Mouse (Mus musculus): Measurements from ENCODE around the gene Ccar1. TPM values are rescaled to one million over a fixed set of nuclear protein-coding genes. Genes with fewer than 3 reads are reported as not detected.
A peak's percentile ranks its signal among the peaks of the same experiment; 100 is the strongest.

Ccar1 gene
- polyA plus RNA-seq (2015; fragmentation: Nextera tagmentation; extraction: Ambion mirVana): 56.2 and 68.4 TPM in 2 replicates

DNA sequence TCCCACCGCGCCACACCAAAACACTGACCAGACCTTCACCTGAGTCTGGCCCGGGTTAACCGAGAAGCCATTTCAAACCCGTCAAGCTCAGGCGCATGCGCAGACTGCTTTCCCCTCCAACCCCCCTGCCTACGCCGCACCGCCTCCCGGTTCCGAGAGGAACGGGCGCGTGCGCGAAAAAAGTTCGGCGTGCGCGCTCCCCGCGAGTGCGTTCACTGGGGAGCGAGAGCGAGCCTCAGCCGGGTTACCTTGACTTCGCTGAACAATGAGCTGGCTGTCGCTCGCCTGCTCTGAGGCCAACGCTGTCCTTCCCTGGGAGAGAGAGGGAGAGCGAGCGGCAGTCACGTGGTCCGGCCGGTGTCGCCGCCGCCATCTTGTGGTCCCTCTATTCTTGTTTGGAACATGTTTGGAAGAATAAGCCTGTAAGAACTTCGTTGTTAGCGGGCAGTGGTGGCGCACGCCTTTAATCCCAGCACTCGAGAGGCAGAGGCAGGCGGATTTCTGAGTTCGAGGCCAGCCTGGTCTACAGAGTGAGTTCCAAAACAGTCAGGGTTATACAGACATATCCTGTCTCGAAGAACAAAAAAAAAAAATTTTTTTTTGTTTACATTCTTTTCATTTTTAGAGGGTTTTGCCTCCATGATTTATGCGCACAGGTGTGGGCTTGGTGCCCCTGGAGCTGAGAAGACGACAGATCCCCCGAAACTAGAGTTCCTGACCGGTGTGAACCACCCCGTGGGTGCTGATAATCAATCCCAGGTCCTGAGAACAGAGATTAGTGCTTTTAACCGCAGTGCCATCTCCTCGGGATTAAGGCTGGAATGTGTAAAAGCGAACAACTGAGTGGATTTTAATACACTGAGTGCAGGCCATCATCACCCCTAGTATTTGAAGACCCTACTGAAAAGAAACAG, at the start of gene Ccar1:
Ccar1 (minus strand) TSS at position 110 of the 914 bp plus-strand sequence.
- ATAC-seq (ENCODE audit: low read depth) (peak; percentile 97), DNase-seq (peak; percentile 98)
- Histone ChIP-seq H3K4me2 (peak within 1 kb of the TSS; percentile 86), H3K27ac (peak within 1 kb of the TSS; percentile 98), H3K36me3 (peaks cover 28% of the 10 kb centered on the region), H3K9me3 (replicated peaks) (no peaks in the 10 kb centered on the region), H3K27me3 (no peaks in the 10 kb centered on the region), H3K4me3 (replicated peaks) (peak within 1 kb of the TSS; percentile 98), H3K9ac (peak within 1 kb of the TSS; percentile 98), H3K4me1 (replicated peaks) (peaks cover 37% of the 10 kb centered on the region)
- 1% methylated on average over 55 of the region's 55 CpGs for WGBS (ENCODE audit: insufficient replicate concordance)

DNA sequence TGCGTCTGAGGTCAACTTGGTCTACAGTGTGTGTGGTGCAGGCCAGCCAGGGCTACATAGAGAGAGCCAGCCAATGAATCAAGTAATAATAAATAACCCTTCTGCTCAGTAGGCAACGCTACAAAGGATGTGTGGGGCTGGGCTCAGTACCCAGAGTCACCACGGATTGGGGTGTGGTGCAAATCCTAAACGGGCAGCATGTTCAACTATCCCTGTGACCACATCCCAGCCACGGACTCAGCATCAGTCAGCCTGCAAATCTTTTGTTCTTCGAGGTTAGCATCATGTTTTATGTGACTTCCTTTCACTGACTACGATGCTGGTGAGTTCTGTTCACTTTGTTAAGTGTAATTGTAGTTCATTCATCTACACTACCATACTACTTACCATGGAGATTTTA, 48.6 kb upstream of the Ccar1 start:
- ATAC-seq (ENCODE audit: low read depth): no peak
- Histone ChIP-seq H3K4me3 (replicated peaks) (no peak overlapping the region), H3K36me3 (peaks cover 3% of the 10 kb centered on the region; the same call in 1 of the 2 replicates), H3K27ac (no peak overlapping the region), H3K4me1 (replicated peaks) (no peaks in the 10 kb centered on the region), H3K9me3 (replicated peaks) (no peaks in the 10 kb centered on the region), H3K9ac (no peak overlapping the region), H3K4me2 (no peak overlapping the region), H3K27me3 (no peaks in the 10 kb centered on the region)
- WGBS (ENCODE audit: insufficient replicate concordance): 61% methylated on average over 7 of the region's 7 CpGs
- no peak for DNase-seq

DNA sequence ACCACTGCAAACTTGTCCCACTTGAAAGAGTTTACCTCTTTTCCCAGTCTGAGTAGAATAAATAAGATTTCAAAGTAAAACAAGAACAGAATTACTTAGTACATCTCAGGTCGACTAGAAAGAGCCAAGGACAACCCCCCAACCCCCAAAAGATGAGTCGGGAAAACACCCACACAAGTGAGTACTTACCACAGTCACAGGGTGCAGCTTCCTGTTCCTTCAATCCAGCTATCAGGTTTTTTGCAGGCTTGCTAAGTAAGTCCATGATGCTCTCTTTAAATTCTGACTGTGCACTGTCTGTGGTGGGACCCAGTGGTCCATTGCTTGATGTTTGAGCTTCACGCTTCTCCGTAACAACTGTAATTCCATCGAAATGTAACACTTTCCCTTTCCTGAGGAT, 45.9 kb upstream of the Ccar1 start:
- Histone ChIP-seq H3K9me3 (replicated peaks) (no peaks in the 10 kb centered on the region), H3K9ac (no peak overlapping the region), H3K4me3 (replicated peaks) (no peak overlapping the region), H3K36me3 (peaks cover 3% of the 10 kb centered on the region; the same call in 1 of the 2 replicates), H3K27me3 (no peaks in the 10 kb centered on the region), H3K4me1 (replicated peaks) (no peaks in the 10 kb centered on the region), H3K4me2 (no peak overlapping the region), H3K27ac (no peak overlapping the region)
- WGBS (ENCODE audit: insufficient replicate concordance): 60% methylated on average over 5 of the region's 5 CpGs
- DNase-seq (no peak), ATAC-seq (ENCODE audit: low read depth) (no peak)

DNA sequence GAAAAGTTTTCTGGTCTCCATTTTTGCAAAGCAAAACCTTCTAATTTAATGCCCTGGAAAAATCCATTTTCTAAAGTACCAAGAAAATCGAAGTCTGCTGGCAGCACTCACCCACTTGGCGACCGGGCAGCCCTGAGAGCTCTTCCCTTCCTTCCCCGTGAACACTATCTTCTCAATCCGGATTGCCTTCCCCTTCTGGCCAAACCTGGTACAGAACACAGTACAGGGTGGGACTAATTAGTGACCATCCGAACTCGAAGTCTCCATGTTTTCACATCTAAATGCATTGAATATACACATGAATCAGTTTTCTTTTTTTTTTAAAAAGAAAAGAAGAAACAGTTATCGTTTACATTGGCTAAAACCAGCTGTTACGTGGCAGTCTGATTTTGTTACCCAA, 40.7 kb upstream of the Ccar1 start:
- DNase-seq: no peak
- 66% methylated on average over 9 of the region's 9 CpGs for WGBS (ENCODE audit: insufficient replicate concordance)
- H3K4me1 ChIP-seq (replicated peaks): no peaks in the 10 kb centered on the region
- H3K27me3 ChIP-seq: no peaks in the 10 kb centered on the region
- ATAC-seq (ENCODE audit: low read depth): no peak
- no peak overlapping the region for H3K27ac ChIP-seq
- no peaks in the 10 kb centered on the region for H3K36me3 ChIP-seq
- no peaks in the 10 kb centered on the region for H3K9me3 ChIP-seq (replicated peaks)
- no peak overlapping the region for H3K4me3 ChIP-seq (replicated peaks)
- no peak overlapping the region for H3K9ac ChIP-seq
- H3K4me2 ChIP-seq: no peak overlapping the region

DNA sequence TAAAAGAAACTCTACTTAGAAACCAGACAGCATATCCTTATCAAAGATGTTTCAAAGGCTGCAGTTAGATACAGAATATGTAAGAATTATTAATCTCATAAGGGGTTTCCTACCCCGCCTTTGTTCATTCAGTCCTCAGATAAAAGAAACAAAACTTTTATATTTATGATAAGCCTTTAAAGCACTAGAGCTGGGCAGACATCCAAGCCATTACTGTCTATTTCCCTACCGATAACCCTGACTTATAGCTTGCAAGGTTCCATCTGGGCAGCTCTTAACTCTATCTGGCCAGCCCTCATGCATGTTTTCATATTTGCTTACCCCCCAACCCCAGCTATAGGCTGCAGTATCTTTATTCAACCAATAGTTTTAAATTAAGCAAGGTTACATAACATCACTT, 39.5 kb upstream of the Ccar1 start:
- no peak overlapping the region for H3K27ac ChIP-seq
- no peaks in the 10 kb centered on the region for H3K9me3 ChIP-seq (replicated peaks)
- H3K36me3 ChIP-seq: no peaks in the 10 kb centered on the region
- H3K27me3 ChIP-seq: no peaks in the 10 kb centered on the region
- no peak overlapping the region for H3K9ac ChIP-seq
- H3K4me3 ChIP-seq (replicated peaks): no peak overlapping the region
- DNase-seq (no peak), ATAC-seq (ENCODE audit: low read depth) (no peak)
- H3K4me1 ChIP-seq (replicated peaks): no peaks in the 10 kb centered on the region
- H3K4me2 ChIP-seq: no peak overlapping the region
- WGBS (ENCODE audit: insufficient replicate concordance): 70% methylated on average over 2 of the region's 2 CpGs

DNA sequence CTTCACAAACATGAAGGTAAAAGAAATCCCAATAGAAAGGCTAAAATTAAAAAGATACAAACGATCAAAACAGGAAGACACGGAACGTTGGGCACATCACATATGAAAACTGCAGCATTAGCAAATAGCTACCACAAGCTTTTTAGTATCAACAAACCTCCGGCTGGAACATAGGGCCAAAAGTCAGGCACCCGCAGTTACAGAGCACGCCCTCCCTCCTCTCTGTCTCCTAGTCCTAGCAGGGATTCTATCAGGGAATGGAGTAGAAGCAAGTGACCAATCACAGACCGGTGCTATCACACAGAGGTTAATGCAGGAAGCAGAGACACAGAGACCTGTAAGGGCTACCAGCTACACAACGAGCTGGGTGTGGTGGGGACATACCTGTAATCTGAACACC, 32.4 kb upstream of the Ccar1 start:
- no peak for ATAC-seq (ENCODE audit: low read depth)
- 74% methylated on average over 8 of the region's 8 CpGs for WGBS (ENCODE audit: insufficient replicate concordance)
- Histone ChIP-seq H3K9ac (no peak overlapping the region), H3K27ac (no peak overlapping the region), H3K4me3 (replicated peaks) (no peak overlapping the region), H3K9me3 (replicated peaks) (no peaks in the 10 kb centered on the region), H3K27me3 (no peaks in the 10 kb centered on the region), H3K4me1 (replicated peaks) (no peaks in the 10 kb centered on the region), H3K36me3 (no peaks in the 10 kb centered on the region), H3K4me2 (no peak overlapping the region)
- no peak for DNase-seq

DNA sequence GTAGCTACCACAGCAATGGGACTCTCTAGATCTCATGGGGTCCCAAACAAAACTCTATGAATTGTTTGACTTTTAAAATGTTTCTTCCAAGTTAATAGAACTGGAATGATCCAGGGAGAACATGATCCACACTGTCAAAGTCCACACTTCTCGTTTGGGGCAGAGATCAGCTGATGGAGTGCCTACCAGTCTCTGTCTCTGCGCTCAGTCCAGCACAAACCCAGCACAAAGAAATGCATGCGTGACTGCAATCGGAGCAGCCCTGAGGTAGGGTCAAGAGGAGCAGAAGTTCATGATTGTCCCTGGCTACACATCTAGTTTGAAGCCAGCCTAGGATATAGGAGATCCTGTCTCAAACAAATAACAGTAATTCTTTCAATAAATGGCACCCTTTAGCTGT, 31.3 kb upstream of the Ccar1 start:
- H3K9ac ChIP-seq: no peak overlapping the region
- H3K27ac ChIP-seq: no peak overlapping the region
- ATAC-seq (ENCODE audit: low read depth) (no peak), DNase-seq (no peak)
- H3K4me3 ChIP-seq (replicated peaks): no peak overlapping the region
- H3K27me3 ChIP-seq: no peaks in the 10 kb centered on the region
- no peaks in the 10 kb centered on the region for H3K4me1 ChIP-seq (replicated peaks)
- WGBS (ENCODE audit: insufficient replicate concordance): 71% methylated on average over 4 of the region's 4 CpGs
- H3K4me2 ChIP-seq: no peak overlapping the region
- no peaks in the 10 kb centered on the region for H3K9me3 ChIP-seq (replicated peaks)
- no peaks in the 10 kb centered on the region for H3K36me3 ChIP-seq

DNA sequence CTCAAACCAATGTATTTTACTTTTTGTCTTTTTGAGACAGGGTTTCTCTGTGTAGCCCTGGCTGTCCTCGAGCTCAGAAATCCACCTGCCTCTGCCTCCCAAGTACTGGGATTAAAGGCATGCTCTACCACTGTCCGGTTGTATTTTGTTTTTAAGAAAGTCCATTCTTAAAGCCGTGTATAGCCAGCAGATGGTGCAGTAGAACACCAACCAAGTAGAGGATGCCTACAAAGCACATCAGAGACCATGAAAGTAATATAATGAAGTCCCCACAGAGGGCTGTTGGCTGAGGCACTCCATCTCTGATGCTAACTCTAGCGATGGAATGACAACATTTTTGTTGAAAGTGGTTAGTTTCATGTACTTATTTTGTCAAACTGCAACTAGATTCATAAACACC, 17.9 kb upstream of the Ccar1 start:
- Histone ChIP-seq H3K4me2 (no peak overlapping the region), H3K4me1 (replicated peaks) (no peaks in the 10 kb centered on the region), H3K36me3 (0 out of 2 replicates have a peak, but pooled peaks cover 3% of the 10 kb centered on the region), H3K27ac (no peak overlapping the region), H3K27me3 (no peaks in the 10 kb centered on the region), H3K4me3 (replicated peaks) (no peak overlapping the region), H3K9ac (no peak overlapping the region), H3K9me3 (replicated peaks) (no peaks in the 10 kb centered on the region)
- no peak for DNase-seq
- ATAC-seq (ENCODE audit: low read depth): no peak
- 54% methylated on average over 4 of the region's 4 CpGs for WGBS (ENCODE audit: insufficient replicate concordance)

DNA sequence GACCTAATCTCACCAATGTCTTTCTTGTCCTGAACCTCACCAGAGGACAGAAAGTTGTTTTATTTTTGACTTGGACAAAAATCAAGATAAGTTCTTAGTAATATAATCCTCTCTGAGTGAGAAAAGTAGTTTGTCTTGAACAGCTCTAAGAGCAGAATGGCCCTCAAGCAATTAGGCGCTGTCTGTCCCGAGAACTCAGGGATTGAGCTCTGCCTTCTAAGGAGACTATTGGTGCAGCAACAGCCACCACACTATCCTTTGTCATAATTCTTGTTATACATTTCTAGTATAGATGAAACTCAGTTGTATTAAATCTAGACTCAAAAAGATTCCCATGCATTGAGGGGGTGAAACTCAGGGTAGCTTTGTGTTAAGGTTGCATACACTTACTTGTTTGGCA, 16.7 kb upstream of the Ccar1 start:
- Histone ChIP-seq H3K4me3 (replicated peaks) (no peak overlapping the region), H3K4me1 (replicated peaks) (no peaks in the 10 kb centered on the region), H3K27ac (no peak overlapping the region), H3K9me3 (replicated peaks) (no peaks in the 10 kb centered on the region), H3K9ac (no peak overlapping the region), H3K27me3 (no peaks in the 10 kb centered on the region), H3K4me2 (no peak overlapping the region), H3K36me3 (0 out of 2 replicates have a peak, but pooled peaks cover 3% of the 10 kb centered on the region)
- DNase-seq: no peak
- no peak for ATAC-seq (ENCODE audit: low read depth)
- WGBS (ENCODE audit: insufficient replicate concordance): 88% methylated on average over 2 of the region's 2 CpGs

DNA sequence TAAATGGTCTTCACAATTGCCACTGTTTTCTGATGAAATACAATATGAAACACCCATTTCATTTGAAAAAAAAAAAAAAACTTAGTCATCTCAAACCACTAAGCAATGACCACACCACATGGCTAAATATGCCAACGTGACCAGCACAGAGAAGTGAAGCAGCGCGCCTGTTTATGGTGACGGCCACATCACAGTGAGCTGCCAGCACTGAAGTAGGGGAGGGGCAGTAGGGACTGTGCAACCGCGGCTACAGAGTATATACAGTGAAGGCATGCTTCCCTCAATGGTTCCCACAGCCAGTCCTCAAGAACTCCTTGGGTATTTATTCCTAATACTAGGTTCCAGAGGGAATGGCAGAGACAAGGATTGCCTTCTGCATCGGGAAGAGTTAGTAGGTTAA, 16.2 kb upstream of the Ccar1 start:
- 73% methylated on average over 7 of the region's 7 CpGs for WGBS (ENCODE audit: insufficient replicate concordance)
- H3K4me2 ChIP-seq: no peak overlapping the region
- no peak overlapping the region for H3K9ac ChIP-seq
- no peaks in the 10 kb centered on the region for H3K27me3 ChIP-seq
- no peak for ATAC-seq (ENCODE audit: low read depth)
- 0 out of 2 replicates have a peak, but pooled peaks cover 3% of the 10 kb centered on the region for H3K36me3 ChIP-seq
- no peaks in the 10 kb centered on the region for H3K4me1 ChIP-seq (replicated peaks)
- no peak overlapping the region for H3K4me3 ChIP-seq (replicated peaks)
- H3K27ac ChIP-seq: no peak overlapping the region
- no peak for DNase-seq
- no peaks in the 10 kb centered on the region for H3K9me3 ChIP-seq (replicated peaks)

DNA sequence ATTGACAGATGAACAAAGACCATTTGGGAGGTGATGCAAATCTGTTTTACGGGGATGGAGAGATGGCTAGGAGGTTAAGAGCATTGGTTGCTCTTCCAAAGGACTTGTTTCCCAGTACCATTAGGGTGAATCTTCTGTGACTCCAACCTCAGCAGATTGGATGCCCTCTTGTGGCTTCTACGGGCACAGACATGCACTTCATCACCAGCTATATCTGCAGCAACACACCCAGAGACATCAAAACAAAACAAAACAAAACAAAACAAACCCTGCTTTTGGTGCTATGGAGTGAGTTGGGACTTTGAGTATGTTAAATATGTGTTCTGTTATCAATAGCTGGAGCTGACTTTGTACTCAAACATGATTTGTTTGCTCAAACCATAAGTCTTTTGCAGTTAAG, 12.0 kb upstream of the Ccar1 start:
- Histone ChIP-seq H3K36me3 (no peaks in the 10 kb centered on the region), H3K27ac (no peak overlapping the region), H3K9ac (no peak overlapping the region), H3K4me2 (no peak overlapping the region), H3K9me3 (replicated peaks) (no peaks in the 10 kb centered on the region), H3K4me1 (replicated peaks) (no peaks in the 10 kb centered on the region), H3K27me3 (no peaks in the 10 kb centered on the region), H3K4me3 (replicated peaks) (no peak overlapping the region)
- WGBS (ENCODE audit: insufficient replicate concordance): 53% methylated on average over 2 of the region's 2 CpGs
- DNase-seq: no peak
- no peak for ATAC-seq (ENCODE audit: low read depth)

DNA sequence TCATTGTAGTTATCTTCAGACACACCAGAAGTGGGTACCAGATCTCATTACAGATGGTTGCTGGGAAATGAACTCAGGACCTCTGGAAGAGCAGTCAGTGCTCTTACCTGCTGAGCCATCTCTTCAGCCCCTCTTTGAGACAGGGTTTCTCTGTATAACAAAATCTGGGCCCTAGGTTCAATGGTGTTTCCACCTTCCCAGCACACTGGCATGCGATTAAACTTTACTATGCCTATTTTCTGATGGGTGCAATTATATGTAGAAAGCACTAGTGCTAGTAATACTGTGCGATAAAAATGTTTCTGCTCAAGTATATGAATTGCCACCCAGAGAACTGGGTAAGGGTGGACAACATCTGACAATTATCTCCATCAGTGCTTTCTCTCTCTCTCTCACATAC, 11.2 kb upstream of the Ccar1 start:
- Histone ChIP-seq H3K4me1 (replicated peaks) (no peaks in the 10 kb centered on the region), H3K9me3 (replicated peaks) (no peaks in the 10 kb centered on the region), H3K4me3 (replicated peaks) (no peak overlapping the region), H3K36me3 (no peaks in the 10 kb centered on the region), H3K27me3 (no peaks in the 10 kb centered on the region), H3K4me2 (no peak overlapping the region), H3K27ac (no peak overlapping the region), H3K9ac (no peak overlapping the region)
- WGBS (ENCODE audit: insufficient replicate concordance): 84% methylated on average over 2 of the region's 2 CpGs
- DNase-seq (no peak), ATAC-seq (ENCODE audit: low read depth) (no peak)
